Mouse (Mus musculus) kidney, embryonic 15.5 days (tissue): Measurements from ENCODE around the gene 1700113H08Rik. TPM values are rescaled to one million over a fixed set of nuclear protein-coding genes. Genes with fewer than 3 reads are reported as not detected.

Experiments
- ATAC-seq: fragments of 200-750 bp; cut with Nextera tagmentation; replicated peaks from 2 replicates; pipeline ENCODE4 v1.8.0; 2017; ENCODE audit warnings: moderate TSS enrichment; ENCODE audit not compliant: low FRiP score
- H3K27ac ChIP-seq: fragments of 300-500 bp; sonication (generic); 2 replicates; pipeline ENCODE4 v1.5.1; 2015; ENCODE audit warnings: mild to moderate bottlenecking, inconsistent platforms
- H3K27me3 ChIP-seq: fragments of 300-500 bp; sonication (generic); 2 replicates; pipeline ENCODE4 v1.6.1; 2015; ENCODE audit warnings: inconsistent platforms
- H3K36me3 ChIP-seq: fragments of 300-500 bp; sonication (generic); 2 replicates; pipeline ENCODE4 v1.6.1; 2015; ENCODE audit warnings: inconsistent platforms
- H3K4me1 ChIP-seq: fragments of 300-500 bp; sonication (generic); 2 replicates; pipeline ENCODE4 v1.6.1; 2015; ENCODE audit warnings: inconsistent platforms
- H3K4me2 ChIP-seq: fragments of 300-500 bp; sonication (generic); 2 replicates; pipeline ENCODE4 v1.6.1; 2015; ENCODE audit warnings: moderate library complexity, mild to moderate bottlenecking, inconsistent platforms
- H3K4me3 ChIP-seq: fragments of 300-500 bp; sonication (generic); replicated peaks from 2 replicates; pipeline ENCODE4 v1.5.1; 2015; ENCODE audit warnings: mild to moderate bottlenecking, inconsistent platforms
- H3K9ac ChIP-seq: fragments of 300-500 bp; sonication (generic); 2 replicates; pipeline ENCODE4 v1.6.1; 2015; ENCODE audit warnings: mild to moderate bottlenecking, inconsistent platforms
- H3K9me3 ChIP-seq: fragments of 300-500 bp; sonication (generic); replicated peaks from 2 replicates; pipeline ENCODE4 v1.6.1; 2016; ENCODE audit warnings: inconsistent platforms
- WGBS: fragments of 180-500 bp; shearing (Covaris S2); methylation state at CpG from one replicate; pipeline ENCODE4 v1.1.7; 2015; ENCODE audit warnings: mixed read lengths; 5-methylcytosine and 5-hydroxymethylcytosine counted together
- polyA plus RNA-seq: library from polyadenylated mRNA; unstranded; fragments of >200 nt; fragmentation: Nextera tagmentation; extraction: Ambion mirVana; gene quantifications from 2 replicates; pipeline ENCODE4 v1.2.1, GENCODE M21; 2015

Gene 1700113H08Rik
- polyA plus RNA-seq, 1 experiment from 2014 or later, result not detected

GRCm38 (mm10) chr10:87125094-87125493, 67.2 kb downstream of the 1700113H08Rik start:
- 92% methylated on average over 5 of the region's 5 CpGs for WGBS
- ATAC-seq, result no peak
- Histone ChIP-seq H3K4me1 (no peaks in the 10 kb centered on the region), H3K36me3 (no peaks in the 10 kb centered on the region), H3K4me3 (no peak overlapping the region), H3K27ac (no peak overlapping the region), H3K9ac (no peak overlapping the region), H3K27me3 (no peaks in the 10 kb centered on the region), H3K4me2 (no peak overlapping the region), H3K9me3 (no peaks in the 10 kb centered on the region)

DNA sequence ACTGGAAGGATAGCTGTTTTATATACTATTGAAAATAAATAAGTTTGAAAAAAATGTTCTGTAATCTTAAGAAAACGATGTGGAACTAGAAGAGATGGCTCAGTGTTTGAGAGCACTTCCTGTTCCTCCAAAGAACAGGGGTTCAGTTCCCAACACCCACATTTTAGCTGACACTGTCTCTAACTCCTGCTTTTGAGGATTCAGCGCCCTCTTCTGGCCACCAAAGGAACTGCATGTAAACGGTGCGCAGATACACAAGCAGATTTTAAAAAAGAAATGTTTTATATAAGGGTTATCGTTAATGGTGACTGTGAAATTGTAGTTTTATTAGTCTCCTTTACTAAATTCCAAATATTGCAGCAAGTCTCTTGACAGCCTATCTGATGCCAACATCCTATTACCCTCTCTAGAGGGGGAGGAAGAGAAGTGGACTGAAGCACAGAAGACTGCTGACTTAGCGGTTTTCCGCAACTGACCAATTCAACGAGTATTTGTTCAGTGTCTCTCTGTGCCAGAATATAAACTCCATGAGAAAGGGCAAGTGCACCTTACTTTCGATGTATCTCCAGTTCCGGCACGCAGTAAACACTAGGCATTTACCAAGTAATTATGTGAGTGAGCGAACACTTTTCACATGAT, 68.5 kb downstream of the 1700113H08Rik start:
- Histone ChIP-seq H3K4me2 (no peak overlapping the region), H3K27me3 (no peaks in the 10 kb centered on the region), H3K9me3 (no peaks in the 10 kb centered on the region), H3K4me3 (no peak overlapping the region), H3K4me1 (no peaks in the 10 kb centered on the region), H3K27ac (no peak overlapping the region), H3K36me3 (no peaks in the 10 kb centered on the region), H3K9ac (no peak overlapping the region)
- 85% methylated on average over 12 of the region's 12 CpGs for WGBS
- ATAC-seq, result no peak

GRCm38 (mm10) chr10:87151050-87151449, 93.2 kb downstream of the 1700113H08Rik start:
- no peaks in the 10 kb centered on the region for H3K4me1 ChIP-seq
- H3K36me3 ChIP-seq, result no peaks in the 10 kb centered on the region
- H3K27ac ChIP-seq, result no peak overlapping the region
- H3K9ac ChIP-seq, result no peak overlapping the region
- no peaks in the 10 kb centered on the region for H3K9me3 ChIP-seq
- no peak overlapping the region for H3K4me2 ChIP-seq
- H3K27me3 ChIP-seq, result no peaks in the 10 kb centered on the region
- no peak for ATAC-seq
- WGBS, result 91% methylated on average over 6 of the region's 6 CpGs
- no peak overlapping the region for H3K4me3 ChIP-seq

DNA sequence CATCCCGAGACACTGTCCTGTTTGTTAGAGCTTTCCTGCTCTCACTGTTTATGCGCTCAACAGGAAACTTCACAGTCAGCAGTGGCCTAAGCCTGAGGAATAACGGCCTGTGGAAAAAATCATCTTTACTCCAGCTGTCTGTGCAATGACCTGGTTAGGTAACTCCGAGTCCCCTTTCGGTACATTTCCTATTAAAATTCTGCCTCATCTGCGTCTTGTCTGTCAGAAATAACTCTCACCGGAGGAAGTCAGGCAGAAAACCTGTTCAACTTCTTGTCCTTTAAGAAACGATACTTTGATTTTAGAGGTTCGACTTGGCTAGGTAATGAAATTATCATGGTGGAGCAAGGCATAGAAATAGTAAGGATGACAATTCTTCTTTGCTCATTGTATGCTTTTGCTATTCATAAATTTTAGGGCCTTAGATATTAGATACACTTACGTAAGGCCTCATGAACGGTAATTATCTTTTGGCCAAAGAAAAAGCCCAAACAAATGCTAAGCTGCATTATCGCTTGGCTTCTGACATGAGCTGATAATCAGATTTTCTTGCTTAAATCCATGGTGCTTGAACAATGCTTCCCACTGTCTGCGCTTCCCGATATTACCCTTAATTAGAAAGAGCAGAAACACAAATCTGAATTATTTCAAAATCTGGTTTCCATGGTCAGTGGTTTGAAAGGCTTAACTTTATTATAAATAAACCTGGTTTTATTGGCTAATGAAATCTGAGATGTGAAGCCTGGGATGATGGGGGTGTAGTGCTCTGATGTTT, 96.1 kb downstream of the 1700113H08Rik start:
- H3K4me2 ChIP-seq, result no peak overlapping the region
- H3K4me1 ChIP-seq, result no peaks in the 10 kb centered on the region
- no peak overlapping the region for H3K4me3 ChIP-seq
- no peak overlapping the region for H3K27ac ChIP-seq
- WGBS, result 74% methylated on average over 14 of the region's 14 CpGs
- H3K36me3 ChIP-seq, result no peaks in the 10 kb centered on the region
- no peak for ATAC-seq
- no peak overlapping the region for H3K9ac ChIP-seq
- no peaks in the 10 kb centered on the region for H3K27me3 ChIP-seq
- no peaks in the 10 kb centered on the region for H3K9me3 ChIP-seq

DNA sequence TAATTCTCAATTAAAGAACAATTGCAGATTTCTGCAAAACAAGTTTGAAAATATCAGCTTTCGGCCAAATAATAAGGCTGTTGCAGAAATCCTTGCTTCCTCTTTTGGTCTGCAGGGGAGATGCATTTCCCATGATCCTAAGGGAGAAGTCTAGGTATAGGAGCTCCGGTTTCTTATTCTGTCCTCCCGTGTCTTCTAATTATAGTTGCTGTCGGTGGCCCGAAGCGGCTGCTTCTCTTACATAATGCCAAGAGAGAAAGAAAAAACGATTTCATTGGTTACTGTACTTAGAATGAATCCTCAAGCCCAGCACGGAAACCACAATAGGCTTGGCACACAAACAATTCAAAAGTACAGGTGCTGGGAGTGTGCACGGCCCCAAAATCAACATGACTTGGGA, 101.9 kb downstream of the 1700113H08Rik start:
- 83% methylated on average over 9 of the region's 9 CpGs for WGBS
- H3K4me1 ChIP-seq, result no peaks in the 10 kb centered on the region

GRCm38 (mm10) chr10:87196123-87196756, 138.4 kb downstream of the 1700113H08Rik start:
- WGBS, result 76% methylated on average over 7 of the region's 7 CpGs
- Histone ChIP-seq H3K9ac (no peak overlapping the region), H3K4me2 (no peak overlapping the region), H3K27me3 (no peaks in the 10 kb centered on the region), H3K4me3 (no peak overlapping the region), H3K9me3 (no peaks in the 10 kb centered on the region), H3K4me1 (no peaks in the 10 kb centered on the region), H3K27ac (no peak overlapping the region), H3K36me3 (no peaks in the 10 kb centered on the region)
- ATAC-seq, result no peak

More for the DNA sequence above, 101.9 kb downstream of the 1700113H08Rik start:
- Histone ChIP-seq H3K4me2 (no peak overlapping the region), H3K36me3 (no peaks in the 10 kb centered on the region), H3K9ac (no peak overlapping the region), H3K27ac (no peak overlapping the region), H3K27me3 (no peaks in the 10 kb centered on the region), H3K4me3 (no peak overlapping the region), H3K9me3 (no peaks in the 10 kb centered on the region)
- ATAC-seq, result no peak

- 80% methylated on average over 2 of the region's 2 CpGs for WGBS
- no peak for ATAC-seq
- no peaks in the 10 kb centered on the region for H3K4me1 ChIP-seq
- no peaks in the 10 kb centered on the region for H3K36me3 ChIP-seq
- no peak overlapping the region for H3K27ac ChIP-seq
- no peaks in the 10 kb centered on the region for H3K27me3 ChIP-seq
- H3K4me3 ChIP-seq, result no peak overlapping the region
- no peak overlapping the region for H3K9ac ChIP-seq
- H3K9me3 ChIP-seq, result no peaks in the 10 kb centered on the region
- no peak overlapping the region for H3K4me2 ChIP-seq
Observed at GRCm38 (mm10) chr10:87198720-87199119, 140.9 kb downstream of the 1700113H08Rik start.

DNA sequence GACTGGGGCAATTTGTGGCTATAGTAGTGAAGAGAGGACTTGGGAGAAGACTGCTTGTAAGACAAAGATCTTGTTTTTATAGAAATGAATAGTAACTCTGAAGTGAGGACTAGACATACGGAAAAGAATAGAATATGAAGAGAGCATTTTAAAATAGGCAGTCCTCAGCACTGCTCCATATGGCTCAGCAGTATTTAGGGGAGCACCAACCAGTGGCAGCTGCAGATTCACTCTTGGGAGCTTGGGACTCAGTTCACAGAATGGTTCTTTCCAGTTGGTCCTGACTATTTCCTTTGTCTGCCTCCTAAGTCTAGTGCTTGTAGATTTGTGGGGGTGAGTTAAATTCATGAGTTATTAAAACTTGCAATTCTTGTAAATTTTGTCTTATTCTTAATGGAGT, 151.6 kb downstream of the 1700113H08Rik start:
- WGBS, result 86% methylated on average over 1 of the region's 1 CpGs
- Histone ChIP-seq H3K4me1 (no peaks in the 10 kb centered on the region), H3K4me3 (no peak overlapping the region), H3K4me2 (no peak overlapping the region), H3K9ac (no peak overlapping the region), H3K9me3 (no peaks in the 10 kb centered on the region), H3K36me3 (no peaks in the 10 kb centered on the region), H3K27ac (no peak overlapping the region), H3K27me3 (no peaks in the 10 kb centered on the region)
- ATAC-seq, result no peak

DNA sequence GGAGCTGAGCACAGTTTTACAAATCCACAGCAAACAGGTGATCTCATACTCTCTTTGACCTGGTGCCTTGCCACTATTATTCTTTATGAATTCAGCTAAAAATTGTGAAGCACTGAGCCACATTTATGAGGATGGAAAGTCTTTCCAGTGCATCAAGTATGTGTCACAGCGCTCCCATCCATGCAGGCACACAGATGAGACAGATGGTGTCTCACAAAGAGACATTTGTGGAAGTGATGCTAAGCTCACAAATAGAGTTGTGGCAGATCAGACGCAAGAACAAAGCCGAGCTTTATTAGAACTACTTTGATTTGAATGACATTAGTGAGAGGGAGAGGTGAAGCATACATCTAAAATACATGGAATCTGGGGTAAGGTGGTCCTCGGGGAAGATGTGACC, 153.2 kb downstream of the 1700113H08Rik start:
- H3K27me3 ChIP-seq, result no peaks in the 10 kb centered on the region
- H3K4me2 ChIP-seq, result no peak overlapping the region
- H3K9ac ChIP-seq, result no peak overlapping the region
- 90% methylated on average over 4 of the region's 4 CpGs for WGBS
- H3K36me3 ChIP-seq, result no peaks in the 10 kb centered on the region
- no peaks in the 10 kb centered on the region for H3K9me3 ChIP-seq
- no peak for ATAC-seq
- no peaks in the 10 kb centered on the region for H3K4me1 ChIP-seq
- no peak overlapping the region for H3K4me3 ChIP-seq
- no peak overlapping the region for H3K27ac ChIP-seq

DNA sequence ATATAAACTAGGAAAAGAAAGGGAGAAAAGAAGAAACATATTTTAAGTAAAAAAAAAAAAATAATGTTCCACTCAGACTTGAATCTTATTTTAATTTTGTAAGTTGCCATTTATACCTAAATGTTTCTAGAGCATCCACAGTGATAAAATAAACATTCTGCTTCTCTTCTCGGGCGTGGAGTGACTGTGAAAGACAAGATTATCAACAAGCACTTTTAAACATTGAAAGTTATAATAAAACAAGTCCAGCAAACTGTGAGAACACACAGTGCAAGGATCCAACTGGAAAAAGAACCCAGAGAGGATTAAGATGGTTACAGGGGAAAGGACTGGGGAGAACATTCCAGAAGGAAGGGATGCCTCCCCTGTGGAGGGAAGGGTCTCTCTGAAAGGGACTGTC, 155.0 kb downstream of the 1700113H08Rik start:
- Histone ChIP-seq H3K27me3 (no peaks in the 10 kb centered on the region), H3K4me1 (no peaks in the 10 kb centered on the region), H3K9ac (no peak overlapping the region), H3K4me3 (no peak overlapping the region), H3K4me2 (no peak overlapping the region), H3K27ac (no peak overlapping the region), H3K9me3 (no peaks in the 10 kb centered on the region), H3K36me3 (no peaks in the 10 kb centered on the region)
- 77% methylated on average over 2 of the region's 2 CpGs for WGBS
- ATAC-seq, result no peak

GRCm38 (mm10) chr10:87230071-87230910, 172.4 kb downstream of the 1700113H08Rik start:
- no peak for ATAC-seq
- H3K27ac ChIP-seq, result no peak overlapping the region
- no peaks in the 10 kb centered on the region for H3K4me1 ChIP-seq
- no peaks in the 10 kb centered on the region for H3K36me3 ChIP-seq
- H3K9ac ChIP-seq, result no peak overlapping the region
- no peak overlapping the region for H3K4me2 ChIP-seq
- H3K9me3 ChIP-seq, result no peaks in the 10 kb centered on the region
- H3K27me3 ChIP-seq, result no peaks in the 10 kb centered on the region
- 63% methylated on average over 31 of the region's 31 CpGs for WGBS
- H3K4me3 ChIP-seq, result no peak overlapping the region
